Mouse (Mus musculus) bone marrow macrophage, adult 2 months (primary cell): Measurements from ENCODE around the gene Tor2a.

Experiments
- CTCF ChIP-seq: IDR thresholded peaks from 2 replicates; pipeline ENCODE4 v1.5.1; 2012; ENCODE audit warnings: low read depth, mild to moderate bottlenecking, low read length, moderate library complexity
- POLR2A ChIP-seq: IDR thresholded peaks from 2 replicates; pipeline ENCODE4 v1.6.1; 2012; ENCODE audit warnings: mild to moderate bottlenecking, low read depth, low read length, borderline replicate concordance

- TF ChIP-seq CTCF (no peak), POLR2A (no peak)
Measured at GRCm38 (mm10) chr2:32728463-32728862, 28.6 kb upstream of the Tor2a start.
